Mouse (Mus musculus) intestine, embryonic 16.5 days (tissue): ENCODE measurements at regions not wholly inside any gene's neighbourhood (a gene's known extent, or its start where the extent isn't known, plus 50 kb on each side); places are given as distances from the start of the nearest gene placed in this dataset.

ENCODE experiments used
- ATAC-seq: fragments of 200-750 bp; cut with Nextera tagmentation; 2 replicates; pipeline ENCODE4 v1.8.0; 2017; ENCODE audit warnings: moderate TSS enrichment, moderate library complexity
- H3K27ac ChIP-seq: fragments of 300-500 bp; sonication (generic); 2 replicates; pipeline ENCODE4 v1.5.1; 2014; ENCODE audit warnings: mild to moderate bottlenecking, low read length
- H3K27me3 ChIP-seq: fragments of 300-500 bp; sonication (generic); replicated peaks from 2 replicates; pipeline ENCODE4 v1.6.1; 2014; ENCODE audit warnings: low read length, control low read depth, mixed read lengths; ENCODE audit not compliant: control insufficient read depth, insufficient read depth
- H3K36me3 ChIP-seq: fragments of 300-500 bp; sonication (generic); 2 replicates; pipeline ENCODE4 v1.6.1; 2014; ENCODE audit warnings: low read length, control low read depth; ENCODE audit not compliant: control insufficient read depth, insufficient read depth
- H3K4me1 ChIP-seq: fragments of 300-500 bp; sonication (generic); 2 replicates; pipeline ENCODE4 v1.6.1; 2014; ENCODE audit warnings: low read length, control low read depth, mixed read lengths; ENCODE audit not compliant: control insufficient read depth, insufficient read depth
- H3K4me2 ChIP-seq: fragments of 300-500 bp; sonication (generic); 2 replicates; pipeline ENCODE4 v1.6.1; 2014; ENCODE audit warnings: low read depth, low read length, control low read depth
- H3K4me3 ChIP-seq: fragments of 300-500 bp; sonication (generic); 2 replicates; pipeline ENCODE4 v1.5.1; 2014; ENCODE audit warnings: mild to moderate bottlenecking, low read length
- H3K9ac ChIP-seq: fragments of 300-500 bp; sonication (generic); 2 replicates; pipeline ENCODE4 v1.6.1; 2014; ENCODE audit warnings: low read depth, low read length
- H3K9me3 ChIP-seq: fragments of 300-500 bp; sonication (generic); 2 replicates; pipeline ENCODE4 v1.6.1; 2016; ENCODE audit warnings: low read length, control low read depth; ENCODE audit not compliant: control insufficient read depth
- WGBS: fragments of 180-500 bp; shearing (Covaris S2); extraction: QIAGEN DNeasy Blood & Tissue Kit; methylation state at CpG from one replicate; pipeline ENCODE4 v1.1.7; 2014; 5-methylcytosine and 5-hydroxymethylcytosine counted together

GRCm38 (mm10) chr12:74534882-74535281 is 218.7 kb upstream of the Gm11042 start:
- no peak overlapping the region for H3K4me3 ChIP-seq
- no peaks in the 10 kb centered on the region for H3K36me3 ChIP-seq
- no peak for ATAC-seq
- WGBS, result 77% methylated on average over 2 of the region's 2 CpGs
- no peak overlapping the region for H3K9ac ChIP-seq
- no peaks in the 10 kb centered on the region for H3K4me1 ChIP-seq
- H3K27me3 ChIP-seq, result no peaks in the 10 kb centered on the region
- no peak overlapping the region for H3K27ac ChIP-seq
- H3K9me3 ChIP-seq, result no peaks in the 10 kb centered on the region
- no peak overlapping the region for H3K4me2 ChIP-seq

GRCm38 (mm10) chr12:74528983-74529566 is 212.9 kb upstream of the Gm11042 start:
- Histone ChIP-seq H3K27me3 (no peaks in the 10 kb centered on the region), H3K9ac (no peak overlapping the region), H3K4me1 (no peaks in the 10 kb centered on the region), H3K36me3 (no peaks in the 10 kb centered on the region), H3K4me3 (no peak overlapping the region), H3K4me2 (no peak overlapping the region), H3K27ac (no peak overlapping the region), H3K9me3 (no peaks in the 10 kb centered on the region)
- WGBS, result 58% methylated on average over 5 of the region's 5 CpGs
- peak; percentile 69; the same call in 1 of the 2 replicates for ATAC-seq

GRCm38 (mm10) chr12:74527190-74527621 is 211.0 kb upstream of the Gm11042 start:
- Histone ChIP-seq H3K36me3 (no peaks in the 10 kb centered on the region), H3K27ac (no peak overlapping the region), H3K27me3 (no peaks in the 10 kb centered on the region), H3K4me1 (no peaks in the 10 kb centered on the region), H3K4me3 (no peak overlapping the region), H3K9me3 (no peaks in the 10 kb centered on the region), H3K4me2 (no peak overlapping the region), H3K9ac (no peak overlapping the region)
- ATAC-seq, result no peak
- WGBS, result 69% methylated on average over 2 of the region's 2 CpGs

- no peaks in the 10 kb centered on the region for H3K9me3 ChIP-seq
- H3K4me1 ChIP-seq, result no peaks in the 10 kb centered on the region
- H3K27ac ChIP-seq, result no peak overlapping the region
- H3K4me2 ChIP-seq, result no peak overlapping the region
- ATAC-seq, result peak; percentile 68
- H3K4me3 ChIP-seq, result no peak overlapping the region
- no peak overlapping the region for H3K9ac ChIP-seq
- H3K27me3 ChIP-seq, result no peaks in the 10 kb centered on the region
- no peaks in the 10 kb centered on the region for H3K36me3 ChIP-seq
Measured at GRCm38 (mm10) chr12:74523988-74524387, 207.8 kb upstream of the Gm11042 start.

- no peak for ATAC-seq
- Histone ChIP-seq H3K27me3 (no peaks in the 10 kb centered on the region), H3K36me3 (no peaks in the 10 kb centered on the region), H3K9ac (no peak overlapping the region), H3K4me1 (no peaks in the 10 kb centered on the region), H3K4me2 (no peak overlapping the region), H3K4me3 (no peak overlapping the region), H3K27ac (no peak overlapping the region), H3K9me3 (no peaks in the 10 kb centered on the region)
- WGBS, result 90% methylated on average over 6 of the region's 6 CpGs
Measured at GRCm38 (mm10) chr12:74518032-74518431, 201.8 kb upstream of the Gm11042 start.

GRCm38 (mm10) chr12:74516527-74516926 is 200.3 kb upstream of the Gm11042 start:
- no peak overlapping the region for H3K9ac ChIP-seq
- H3K4me3 ChIP-seq, result no peak overlapping the region
- H3K36me3 ChIP-seq, result no peaks in the 10 kb centered on the region
- no peaks in the 10 kb centered on the region for H3K27me3 ChIP-seq
- H3K4me1 ChIP-seq, result no peaks in the 10 kb centered on the region
- no peaks in the 10 kb centered on the region for H3K9me3 ChIP-seq
- H3K27ac ChIP-seq, result no peak overlapping the region
- 61% methylated on average over 3 of the region's 3 CpGs for WGBS
- no peak overlapping the region for H3K4me2 ChIP-seq
- no peak for ATAC-seq

- ATAC-seq, result no peak
- Histone ChIP-seq H3K36me3 (no peaks in the 10 kb centered on the region), H3K9ac (no peak overlapping the region), H3K4me1 (no peaks in the 10 kb centered on the region), H3K9me3 (no peaks in the 10 kb centered on the region), H3K27me3 (no peaks in the 10 kb centered on the region), H3K4me3 (no peak overlapping the region), H3K27ac (no peak overlapping the region), H3K4me2 (no peak overlapping the region)
- 53% methylated on average over 2 of the region's 2 CpGs for WGBS
Measured at GRCm38 (mm10) chr12:74502791-74503190, 186.6 kb upstream of the Gm11042 start.

GRCm38 (mm10) chr12:74477619-74478018 is 161.4 kb upstream of the Gm11042 start:
- H3K9me3 ChIP-seq, result no peaks in the 10 kb centered on the region
- WGBS, result 45% methylated on average over 2 of the region's 2 CpGs
- no peaks in the 10 kb centered on the region for H3K36me3 ChIP-seq
- H3K4me3 ChIP-seq, result no peak overlapping the region
- H3K4me2 ChIP-seq, result no peak overlapping the region
- ATAC-seq, result peak; percentile 63; the same call in 1 of the 2 replicates
- no peak overlapping the region for H3K27ac ChIP-seq
- H3K4me1 ChIP-seq, result no peaks in the 10 kb centered on the region
- no peak overlapping the region for H3K9ac ChIP-seq
- H3K27me3 ChIP-seq, result no peaks in the 10 kb centered on the region

GRCm38 (mm10) chr12:74474741-74475140 is 158.5 kb upstream of the Gm11042 start:
- no peaks in the 10 kb centered on the region for H3K27me3 ChIP-seq
- H3K36me3 ChIP-seq, result no peaks in the 10 kb centered on the region
- H3K9ac ChIP-seq, result no peak overlapping the region
- H3K27ac ChIP-seq, result no peak overlapping the region
- 97% methylated on average over 1 of the region's 1 CpGs for WGBS
- ATAC-seq, result no peak
- H3K4me2 ChIP-seq, result no peak overlapping the region
- no peaks in the 10 kb centered on the region for H3K4me1 ChIP-seq
- no peak overlapping the region for H3K4me3 ChIP-seq
- no peaks in the 10 kb centered on the region for H3K9me3 ChIP-seq

GRCm38 (mm10) chr12:74458521-74458920 is 142.3 kb upstream of the Gm11042 start:
- Histone ChIP-seq H3K36me3 (no peaks in the 10 kb centered on the region), H3K9ac (no peak overlapping the region), H3K4me1 (no peaks in the 10 kb centered on the region), H3K4me3 (no peak overlapping the region), H3K27ac (no peak overlapping the region), H3K9me3 (no peaks in the 10 kb centered on the region), H3K4me2 (no peak overlapping the region), H3K27me3 (no peaks in the 10 kb centered on the region)
- ATAC-seq, result no peak
- WGBS, result 23% methylated on average over 4 of the region's 4 CpGs
